In genomic region chr12:104985088-104985487, GRCm38 (mm10) we compare ENCODE assay signal across 15 mouse cellular contexts. TPM values are rescaled to one million over a fixed set of nuclear protein-coding genes. Genes with fewer than 3 reads are reported as not detected.
DNase-seq lines count a peak whose midpoint lies in the region; ATAC-seq and TF ChIP-seq lines count a peak whose summit lies in the region.
"Had no signal": no experiment of that assay in that cellular context is flagged by ENCODE, and none has a peak within 500 bp of the region (broad histone marks: within the 10 kb centered on the region; RNA-seq: fewer than 3 reads in every experiment).

No protein-coding gene starts in this region.

- no peak overlapping the region for H3K27ac ChIP-seq in limb, embryonic 11.5 days (replicated peaks; ENCODE audit: low read depth, low read length)
- no peak overlapping the region for H3K27ac ChIP-seq in limb, embryonic 10.5 days
- no peak overlapping the region for H3K27ac ChIP-seq in hindbrain, embryonic 10.5 days
- H3K27ac ChIP-seq: heart, embryonic 13.5 days; intestine, embryonic 15.5 days; liver, embryonic 13.5 days; midbrain, embryonic 12.5 days had no signal

- H3K4me1 ChIP-seq in limb, embryonic 11.5 days (ENCODE audit: control insufficient read depth, insufficient read depth, low read length): peaks cover 9% of the 10 kb centered on the region
- H3K4me1 ChIP-seq in limb, embryonic 10.5 days: peaks cover 17% of the 10 kb centered on the region
- H3K4me1 ChIP-seq in E14TG2a.4 (replicated peaks; ENCODE audit: low read depth, low read length): no peaks in the 10 kb centered on the region
- peaks cover 21% of the 10 kb centered on the region for H3K4me1 ChIP-seq in hindbrain, embryonic 10.5 days (replicated peaks)
- H3K4me1 ChIP-seq: intestine, embryonic 15.5 days had no signal

- no peak for ATAC-seq in CD4-positive, CD25-positive, alpha-beta regulatory T cell, adult 4 months
- no peak for ATAC-seq in limb, embryonic 11.5 days (ENCODE audit: insufficient number of reproducible peaks, low FRiP score, low TSS enrichment, low read depth)
- ATAC-seq: intestine, embryonic 15.5 days had no signal

- no peak overlapping the region for H3K4me3 ChIP-seq in limb, embryonic 11.5 days (ENCODE audit: low read depth, low read length)
- H3K4me3 ChIP-seq in limb, embryonic 10.5 days: no peak overlapping the region
- no peak overlapping the region for H3K4me3 ChIP-seq in E14TG2a.4 (replicated peaks; ENCODE audit: low read length)
- no peak overlapping the region for H3K4me3 ChIP-seq in hindbrain, embryonic 10.5 days
- H3K4me3 ChIP-seq: heart, embryonic 13.5 days; intestine, embryonic 15.5 days; liver, embryonic 13.5 days; midbrain, embryonic 12.5 days had no signal

- WGBS in limb, embryonic 11.5 days: 79% methylated on average over 5 of the region's 5 CpGs
- WGBS in limb, embryonic 10.5 days: 77% methylated on average over 5 of the region's 5 CpGs
- WGBS in hindbrain, embryonic 10.5 days: 76% methylated on average over 5 of the region's 5 CpGs

- H3K27me3 ChIP-seq in limb, embryonic 11.5 days (ENCODE audit: control insufficient read depth, insufficient read depth, low read length): no peaks in the 10 kb centered on the region
- H3K27me3 ChIP-seq in limb, embryonic 10.5 days (ENCODE audit: low read depth, poor library complexity, severe bottlenecking): no peaks in the 10 kb centered on the region
- H3K27me3 ChIP-seq in E14TG2a.4 (ENCODE audit: insufficient read depth, low read length): peaks cover 12% of the 10 kb centered on the region
- no peaks in the 10 kb centered on the region for H3K27me3 ChIP-seq in hindbrain, embryonic 10.5 days (ENCODE audit: insufficient read depth, poor library complexity, severe bottlenecking)
- H3K27me3 ChIP-seq: heart, embryonic 13.5 days; intestine, embryonic 15.5 days; liver, embryonic 13.5 days; midbrain, embryonic 12.5 days had no signal

- H3K9me3 ChIP-seq in limb, embryonic 11.5 days (ENCODE audit: control insufficient read depth, low read length): no peaks in the 10 kb centered on the region
- H3K9me3 ChIP-seq in limb, embryonic 10.5 days (replicated peaks): no peaks in the 10 kb centered on the region
- H3K9me3 ChIP-seq in E14TG2a.4 (ENCODE audit: low read length): no peaks in the 10 kb centered on the region
- H3K9me3 ChIP-seq in hindbrain, embryonic 10.5 days: no peaks in the 10 kb centered on the region
- H3K9me3 ChIP-seq: heart, embryonic 13.5 days; intestine, embryonic 15.5 days; liver, embryonic 13.5 days had no signal

- H3K4me2 ChIP-seq in limb, embryonic 11.5 days (ENCODE audit: low read depth, severe bottlenecking): no peak overlapping the region
- H3K4me2 ChIP-seq: heart, embryonic 13.5 days; intestine, embryonic 15.5 days; liver, embryonic 13.5 days; midbrain, embryonic 12.5 days had no signal

- DNase-seq in CD4-positive, CD25-positive, alpha-beta regulatory T cell, adult 2 months (ENCODE audit: low read depth, low spot score): peak; percentile 63
- DNase-seq in limb, embryonic 11.5 days (ENCODE audit: low spot score): peak; percentile 41
- no peak for DNase-seq in limb, embryonic 10.5 days (ENCODE audit: low spot score)
- peak; percentile 66 for DNase-seq in induced T-regulatory cell, adult 2 months (ENCODE audit: low read depth)
- no peak for DNase-seq in frontal cortex, postnatal 10 days (ENCODE audit: low spot score in 2 of 2)
- DNase-seq in hindbrain, embryonic 10.5 days (ENCODE audit: low spot score): no peak
- DNase-seq: cerebellum, adult 11 months; layer of hippocampus, adult 9-11 months; liver, embryonic 13.5 days; right cerebral cortex, postnatal 14 days had no signal

- TF ChIP-seq CTCF in E14TG2a.4 (conservative IDR thresholded peaks at IDR 0.05; ENCODE audit: low read length): peak; percentile 65

- H3K36me3 ChIP-seq in limb, embryonic 11.5 days (ENCODE audit: control insufficient read depth, insufficient read depth, low read length): no peaks in the 10 kb centered on the region
- no peaks in the 10 kb centered on the region for H3K36me3 ChIP-seq in limb, embryonic 10.5 days
- H3K36me3 ChIP-seq in E14TG2a.4 (ENCODE audit: insufficient read depth, low read length): no peaks in the 10 kb centered on the region
- H3K36me3 ChIP-seq in hindbrain, embryonic 10.5 days: no peaks in the 10 kb centered on the region
- H3K36me3 ChIP-seq: heart, embryonic 13.5 days; intestine, embryonic 15.5 days; midbrain, embryonic 12.5 days had no signal

- no peak overlapping the region for H3K9ac ChIP-seq in limb, embryonic 11.5 days (ENCODE audit: low read length)
- H3K9ac ChIP-seq: heart, embryonic 13.5 days; intestine, embryonic 15.5 days; liver, embryonic 13.5 days; midbrain, embryonic 12.5 days had no signal

RNA-seq across cellular contexts. Expression of gene Syne3, which starts 24.5 kb away (rescaled TPM):
- polyA plus RNA-seq in CD4-positive, CD25-positive, alpha-beta regulatory T cell, adult 4 months (2017; shearing (Covaris generic)): 1 to 10 TPM; 1.6 to 5.5 TPM
- polyA plus RNA-seq in limb, embryonic 11.5 days (2014; fragmentation: Nextera tagmentation; extraction: Ambion mirVana): 0.20 and 0.31 TPM in 2 replicates
- 0.09 and 0.25 TPM in 2 replicates for polyA plus RNA-seq in limb, embryonic 10.5 days (2016; fragmentation: Nextera tagmentation; extraction: Ambion mirVana)
- polyA plus RNA-seq in hindbrain, embryonic 10.5 days (2016; fragmentation: Nextera tagmentation; extraction: Ambion mirVana): 0.09 and 0.15 TPM in 2 replicates

RNA-seq across cellular contexts. Expression of gene Glrx5, which starts 47.4 kb away (rescaled TPM):
- 1 to 10 TPM; 3.3 to 8.5 TPM for polyA plus RNA-seq in CD4-positive, CD25-positive, alpha-beta regulatory T cell, adult 4 months (2017; shearing (Covaris generic))
- polyA plus RNA-seq in limb, embryonic 11.5 days (2014; fragmentation: Nextera tagmentation; extraction: Ambion mirVana): 189 and 202 TPM in 2 replicates
- polyA plus RNA-seq in limb, embryonic 10.5 days (2016; fragmentation: Nextera tagmentation; extraction: Ambion mirVana): 215 and 255 TPM in 2 replicates
- 230 and 235 TPM in 2 replicates for polyA plus RNA-seq in hindbrain, embryonic 10.5 days (2016; fragmentation: Nextera tagmentation; extraction: Ambion mirVana)

Comparison
In these comparisons a context has a peak if more than half of its experiments do, and no peak if none do; other contexts are left out.
1. DNase-seq: peak in CD4-positive, CD25-positive, alpha-beta regulatory T cell, adult 2 months (single experiment), limb, embryonic 11.5 days (single experiment) and induced T-regulatory cell, adult 2 months (single experiment); none in limb, embryonic 10.5 days (single experiment), frontal cortex, postnatal 10 days (0 of 2) and hindbrain, embryonic 10.5 days (single experiment).
2. RNA of gene Glrx5, which starts 47.4 kb away (polyA plus RNA-seq): 230 to 235 TPM in hindbrain, embryonic 10.5 days, 215 to 255 TPM in limb, embryonic 10.5 days and 189 to 202 TPM in limb, embryonic 11.5 days; 3.3 to 8.5 TPM in CD4-positive, CD25-positive, alpha-beta regulatory T cell, adult 4 months; every median in the first group is over 10 times any median in the second.